Mouse (Mus musculus): Measurements from ENCODE around the gene 1700001C19Rik.

1700001C19Rik gene

DNA sequence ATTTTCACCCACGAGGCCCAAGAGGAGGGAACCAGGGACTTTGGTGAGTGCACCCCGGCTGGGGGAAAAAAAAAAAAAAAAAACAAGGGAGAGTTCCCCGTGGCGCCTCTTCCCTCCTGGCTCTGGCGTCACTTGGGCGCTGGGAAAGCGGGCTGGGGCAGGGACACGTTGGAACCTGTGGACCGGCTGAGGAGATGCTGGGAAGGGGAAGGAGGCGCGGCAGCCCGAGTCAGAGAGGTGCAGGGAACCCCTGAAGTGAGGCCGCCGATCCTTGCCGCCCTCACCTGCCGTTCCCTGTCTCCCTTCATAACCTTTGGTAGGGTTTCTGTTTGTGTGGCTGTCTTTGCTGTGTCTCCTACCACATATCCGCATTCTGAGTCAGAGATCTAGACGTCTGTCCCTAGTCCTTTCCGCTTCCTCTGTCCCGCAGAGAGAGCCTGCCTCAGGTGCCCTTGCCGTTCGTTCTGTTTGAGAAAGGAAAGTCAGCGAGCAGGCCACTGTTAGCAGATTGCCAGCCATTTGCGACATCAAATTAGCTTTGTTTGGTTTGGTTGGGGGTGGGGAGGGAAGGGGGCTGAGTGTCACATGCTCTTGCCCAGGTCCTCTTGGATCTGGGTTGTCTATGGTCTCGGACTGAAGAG, at the start of gene 1700001C19Rik:
Gene 1700001C19Rik (minus strand): TSS at position 470 of the 641 bp plus-strand sequence.
- no peak for DNase-seq

DNA sequence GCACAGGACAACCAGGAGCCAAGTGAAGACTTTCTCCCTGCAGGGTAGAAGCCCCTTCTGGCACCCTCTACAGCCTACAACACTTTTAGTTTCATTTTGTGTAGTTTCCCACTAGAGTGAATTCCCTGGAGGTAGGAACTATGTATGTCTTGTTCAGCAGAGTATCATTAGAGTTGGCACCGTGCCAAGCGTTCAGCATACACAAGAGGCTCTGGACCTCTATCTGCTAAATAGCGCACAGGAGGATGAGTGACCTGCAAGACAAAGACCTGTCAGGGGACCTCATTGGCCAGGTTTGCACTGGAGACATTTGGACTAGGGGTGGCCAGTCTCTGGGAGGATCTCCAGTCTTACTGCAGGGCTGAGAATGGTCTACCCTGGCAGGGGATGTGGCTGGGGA, 48.6 kb upstream of the 1700001C19Rik start:
- DNase-seq: peak; percentile 53

DNA sequence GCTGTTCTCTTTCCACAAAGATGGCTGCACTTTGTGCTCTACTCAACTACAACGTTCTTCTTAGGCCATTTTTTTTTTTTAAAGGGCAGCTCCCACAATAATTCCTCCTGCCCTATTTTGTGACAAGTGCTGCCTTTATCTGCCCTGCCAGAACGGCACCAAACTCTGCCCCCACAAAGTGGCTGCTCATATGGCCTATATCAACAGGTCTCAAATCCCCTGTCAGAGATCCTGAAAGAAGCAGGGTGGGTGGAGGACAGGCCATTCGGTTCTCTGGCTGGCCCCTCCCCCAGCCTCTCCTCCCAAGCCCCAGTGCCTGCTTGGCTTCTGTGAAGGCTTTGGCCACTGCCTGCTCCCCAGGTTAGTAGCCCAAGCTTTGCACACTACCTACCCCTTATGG, 47.8 kb upstream of the 1700001C19Rik start:
- DNase-seq: no peak

DNA sequence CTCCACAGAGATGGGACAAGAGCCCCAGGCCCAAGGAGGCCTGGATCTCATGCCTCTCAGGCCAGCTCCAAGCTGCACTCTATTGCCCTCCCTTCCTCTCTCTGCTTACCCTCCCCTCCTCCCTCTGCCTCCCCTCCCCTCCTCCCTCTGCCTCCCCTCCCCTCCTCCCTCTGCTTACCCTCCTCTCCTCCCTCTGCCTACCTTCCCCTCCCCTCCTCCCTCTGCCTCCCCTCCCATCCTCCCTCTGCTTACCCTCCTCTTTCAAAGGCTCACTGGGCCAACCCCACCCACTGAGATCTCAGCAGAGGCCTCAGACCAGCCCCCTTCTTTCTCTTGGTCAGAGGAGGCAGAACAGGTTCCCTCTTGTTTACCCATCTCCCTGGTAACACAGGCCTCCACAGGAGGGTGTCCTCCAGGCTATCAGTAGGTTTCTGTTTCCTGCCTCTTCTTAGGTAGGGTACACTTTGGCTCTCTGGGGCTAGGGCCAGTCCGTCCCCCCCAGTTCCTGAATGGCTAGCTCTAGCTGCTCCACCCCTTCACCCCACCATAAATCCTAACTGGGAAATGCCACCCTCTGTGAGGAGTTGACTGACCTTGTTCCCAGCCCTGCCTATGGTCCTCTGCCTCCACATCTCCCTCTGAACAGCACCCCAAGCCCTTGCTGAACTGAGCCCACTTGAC, 47.2 kb upstream of the 1700001C19Rik start:
- peak; percentile 59 for DNase-seq

DNA sequence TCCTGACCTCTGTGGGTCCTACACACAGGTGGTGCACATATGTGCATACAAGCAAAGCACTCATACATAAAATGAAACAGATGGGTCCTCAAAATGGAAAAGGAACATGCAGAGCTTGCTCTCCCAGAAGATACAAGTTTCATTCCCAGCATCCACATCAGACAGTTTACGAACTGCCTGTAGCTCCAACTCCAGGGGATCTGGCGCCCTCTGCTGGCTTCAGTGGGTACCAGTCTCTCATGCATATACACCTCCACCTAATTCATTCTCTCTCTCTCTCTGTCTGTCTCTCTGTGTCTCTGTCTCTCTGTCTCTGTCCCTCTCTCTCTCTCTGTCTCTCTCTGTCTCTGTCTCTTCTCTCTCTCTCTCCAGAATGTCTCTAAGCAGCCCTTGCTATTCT, 45.2 kb upstream of the 1700001C19Rik start:
- DNase-seq: peak; percentile 67

DNA sequence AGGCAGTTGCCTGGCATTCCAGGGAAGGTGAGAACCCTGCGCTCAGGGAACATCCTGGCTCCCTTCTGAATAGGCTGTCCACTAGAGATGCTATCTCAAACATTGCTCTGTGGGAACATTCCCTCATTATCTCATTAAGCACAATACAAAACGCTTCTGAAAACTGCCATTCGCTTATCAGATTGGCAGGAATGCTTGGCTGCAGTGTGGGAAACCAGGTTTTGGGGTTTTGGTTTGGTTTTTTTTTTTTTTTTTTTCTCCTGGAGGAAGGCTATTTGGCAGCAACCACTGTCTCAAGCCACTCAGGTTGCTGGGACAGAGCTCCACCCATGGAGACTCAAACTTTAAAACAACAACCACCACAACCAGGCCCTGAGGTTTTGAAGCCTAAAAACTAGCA, 42.7 kb upstream of the 1700001C19Rik start:
- DNase-seq: no peak

DNA sequence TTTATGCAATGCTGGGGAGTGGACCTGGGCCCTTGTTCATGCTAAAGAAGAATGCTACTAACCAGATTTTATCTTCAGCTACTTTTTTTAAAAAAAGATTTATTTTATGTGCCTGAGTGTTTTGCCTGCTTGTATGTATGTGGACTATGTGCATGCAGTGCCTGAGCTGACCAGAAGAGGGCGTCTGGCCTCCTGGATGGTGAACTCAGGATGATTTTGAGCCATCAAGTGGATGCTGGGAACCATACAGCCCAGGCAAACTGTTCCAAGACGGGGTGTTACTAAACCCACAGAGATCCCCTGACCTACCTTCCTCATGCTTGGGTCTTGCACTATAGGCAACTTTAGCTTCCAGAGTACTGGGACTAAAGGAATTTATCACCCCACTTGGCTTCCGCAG, 38.5 kb upstream of the 1700001C19Rik start:
- no peak for DNase-seq

DNA sequence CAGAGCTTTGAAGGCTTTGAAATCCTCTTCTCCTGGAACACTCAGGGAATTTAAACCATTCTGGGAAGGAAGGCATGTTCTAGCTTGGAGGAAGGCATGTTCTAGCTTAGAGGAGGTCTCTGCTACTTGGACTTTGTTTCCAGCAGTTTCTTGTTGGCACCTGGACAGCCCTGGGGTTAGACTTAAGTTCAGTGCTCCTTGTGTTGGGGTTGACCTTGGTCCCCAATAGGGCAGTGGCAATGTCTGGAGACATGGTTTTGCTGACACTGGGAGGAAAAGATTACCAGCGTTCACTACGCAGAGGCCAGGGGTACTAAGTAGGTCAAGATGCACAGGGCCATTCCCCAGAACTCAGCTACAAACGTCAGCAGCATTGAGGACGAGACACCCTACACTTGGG, 38.0 kb upstream of the 1700001C19Rik start:
- no peak for DNase-seq

DNA sequence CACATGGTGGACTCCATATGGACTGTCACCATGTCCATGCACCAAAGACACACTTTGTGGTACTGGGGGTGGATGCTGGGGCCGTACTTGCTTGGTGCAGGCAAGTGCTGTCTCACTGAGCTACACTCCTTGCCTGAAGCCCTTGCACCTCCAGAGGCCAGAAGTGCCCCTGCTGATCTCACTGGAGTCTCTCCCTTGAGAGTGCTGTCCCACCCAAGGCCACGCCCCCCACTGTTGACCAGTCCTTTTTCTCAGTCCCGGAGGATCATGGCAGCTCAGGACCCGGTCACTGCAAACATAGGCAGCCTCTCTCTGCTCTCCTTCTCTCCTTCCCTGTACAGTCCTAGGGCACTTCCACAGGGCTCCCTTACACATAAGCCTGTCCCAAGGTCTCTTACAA, 37.1 kb upstream of the 1700001C19Rik start:
- no peak for DNase-seq

DNA sequence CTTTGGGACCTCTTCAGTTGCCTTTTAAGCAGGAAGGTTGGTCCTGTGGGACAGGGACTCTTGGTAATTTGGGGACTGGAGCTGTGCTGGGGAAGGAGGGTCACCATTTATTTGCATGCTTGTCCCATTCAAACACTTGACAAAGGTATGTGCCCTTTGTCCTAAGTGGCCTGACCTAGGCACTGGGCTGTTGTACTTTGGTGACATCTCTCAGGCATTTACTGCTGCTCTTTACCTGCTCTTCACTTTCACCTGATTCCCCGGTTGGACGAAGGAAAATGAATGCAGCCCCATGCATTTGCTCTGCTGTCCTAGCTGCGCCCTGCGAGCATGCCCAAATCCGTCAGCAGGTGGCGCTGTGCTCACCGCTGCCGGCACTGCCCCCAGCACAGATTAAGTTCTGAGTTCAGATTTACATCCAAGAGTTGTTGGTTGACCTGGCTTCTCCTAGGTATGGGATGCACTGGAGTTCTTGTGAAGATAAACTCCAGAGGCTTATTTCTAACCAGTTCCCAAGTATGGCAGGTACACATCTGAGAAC, 36.3 kb upstream of the 1700001C19Rik start:
- DNase-seq: no peak

DNA sequence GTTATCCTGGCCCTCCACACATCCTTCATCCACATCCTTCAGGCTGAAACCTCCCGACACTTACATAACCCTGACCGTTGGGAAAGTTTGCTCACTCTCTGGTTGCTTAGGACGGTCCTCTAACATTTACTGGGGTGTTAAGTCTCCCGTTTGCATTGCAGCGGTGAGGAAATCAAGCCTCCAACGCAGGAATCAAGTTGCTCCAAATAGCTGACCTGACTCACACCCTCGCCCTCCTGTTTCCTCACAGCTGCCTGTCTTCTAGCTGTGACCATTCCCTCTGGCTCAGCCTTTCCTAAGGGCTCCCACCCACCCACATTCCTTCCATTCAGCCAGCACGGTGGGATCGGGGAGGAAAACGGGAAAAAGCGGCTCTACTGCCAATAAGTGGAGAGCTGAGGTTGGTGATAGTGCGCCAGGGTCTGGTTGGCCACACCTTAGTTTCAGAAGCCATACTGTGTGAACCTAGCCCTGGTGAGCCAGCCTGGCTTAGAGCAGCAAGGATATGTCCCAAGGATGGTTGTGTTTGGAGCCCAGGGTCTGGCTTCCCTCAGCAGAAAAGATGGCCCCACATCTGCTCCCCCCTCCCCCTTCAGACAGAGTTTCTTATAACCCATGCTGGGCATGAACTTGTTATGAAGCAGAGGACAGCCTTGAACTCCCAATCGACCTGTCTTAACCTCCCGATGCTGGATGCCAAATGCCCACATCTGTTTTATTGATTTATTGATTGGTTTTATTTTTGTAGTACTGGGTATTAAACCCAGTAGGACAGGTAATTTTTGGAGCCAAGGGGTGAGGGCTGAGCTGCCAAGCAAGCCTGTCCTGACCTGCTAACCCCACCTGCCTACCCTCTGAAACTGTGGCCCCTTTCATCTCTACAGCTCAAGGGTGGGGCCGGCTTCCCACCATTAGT, 35.5 kb upstream of the 1700001C19Rik start:
- DNase-seq: no peak

DNA sequence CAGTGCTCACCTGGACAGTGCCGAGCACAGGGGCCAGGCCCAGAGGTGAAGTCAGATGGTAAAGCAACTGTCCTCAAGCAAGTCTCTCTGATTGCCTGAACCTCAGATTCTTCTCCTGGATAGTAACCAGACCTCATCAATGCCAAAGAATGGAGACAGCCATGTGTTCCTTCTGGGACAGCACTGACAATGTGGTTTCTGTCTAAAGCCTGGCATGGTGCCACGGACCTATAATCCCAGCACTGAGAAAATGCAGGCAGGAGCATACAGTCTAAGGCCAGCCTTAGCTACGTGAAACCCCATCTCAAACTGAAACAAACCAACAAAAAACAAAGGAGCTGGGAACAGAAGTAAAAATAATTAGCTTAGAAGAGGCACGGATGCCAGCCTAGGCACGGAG, 33.5 kb upstream of the 1700001C19Rik start:
- peak; percentile 70 for DNase-seq

DNA sequence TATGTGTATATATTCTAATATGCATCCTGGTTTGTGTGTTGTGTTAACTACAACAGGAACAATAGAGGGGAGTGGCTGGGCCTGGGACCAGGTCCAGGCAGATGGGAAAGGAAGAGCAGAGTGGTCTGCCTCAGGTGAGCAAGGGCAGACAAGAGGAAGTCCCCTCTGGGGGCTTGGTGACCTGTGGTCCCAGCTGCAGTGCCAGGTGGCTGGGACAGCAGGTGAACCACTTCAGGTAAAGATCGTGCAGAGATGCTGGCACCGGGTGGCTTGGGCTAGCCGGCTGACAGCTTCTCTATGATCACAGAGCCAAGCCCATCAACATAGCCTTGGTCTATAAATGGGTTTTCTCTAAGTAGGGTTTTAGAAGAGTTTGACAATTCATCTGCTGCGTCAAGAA, 32.9 kb upstream of the 1700001C19Rik start:
- DNase-seq: no peak

DNA sequence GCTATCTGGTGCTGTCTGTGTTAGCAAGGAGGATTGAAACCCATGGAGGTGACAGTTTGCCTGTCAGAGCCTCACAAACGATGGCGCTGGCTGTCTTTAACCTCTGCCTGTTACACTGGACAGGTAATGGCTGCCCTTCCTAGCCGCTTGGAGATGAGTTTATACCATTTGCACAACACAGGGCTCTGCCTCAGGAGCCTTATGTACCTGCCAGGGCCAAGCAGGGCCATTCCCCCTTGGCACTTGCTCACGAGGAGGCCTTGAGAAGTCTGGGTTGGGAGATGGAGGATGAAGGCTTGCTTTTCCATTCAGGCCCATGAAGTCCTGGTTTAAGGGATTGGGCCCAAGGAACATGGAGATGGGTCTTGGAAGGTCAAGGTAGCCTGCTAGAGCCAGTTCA, 32.5 kb upstream of the 1700001C19Rik start:
- DNase-seq: no peak

DNA sequence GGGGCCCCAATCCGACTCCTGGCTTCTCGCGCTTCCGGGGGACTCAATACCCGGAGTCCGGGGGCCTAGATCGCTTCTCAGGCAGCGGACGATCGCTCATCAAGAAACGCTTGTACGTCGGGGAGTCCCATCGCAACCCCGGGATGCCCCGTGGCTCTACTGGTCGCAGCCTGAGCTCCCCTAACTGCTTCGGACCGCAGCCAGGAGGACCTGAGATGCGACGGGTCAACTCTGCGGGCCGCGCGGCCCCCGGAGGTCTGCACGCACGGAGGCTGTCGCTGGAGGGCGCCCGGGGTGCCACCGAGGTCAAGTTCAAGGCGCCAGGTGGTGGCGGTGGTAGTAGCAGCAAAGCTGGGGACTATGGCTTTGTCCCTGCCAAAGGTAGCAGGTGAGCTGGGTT, 31.3 kb upstream of the 1700001C19Rik start:
- peak; percentile 44 for DNase-seq

DNA sequence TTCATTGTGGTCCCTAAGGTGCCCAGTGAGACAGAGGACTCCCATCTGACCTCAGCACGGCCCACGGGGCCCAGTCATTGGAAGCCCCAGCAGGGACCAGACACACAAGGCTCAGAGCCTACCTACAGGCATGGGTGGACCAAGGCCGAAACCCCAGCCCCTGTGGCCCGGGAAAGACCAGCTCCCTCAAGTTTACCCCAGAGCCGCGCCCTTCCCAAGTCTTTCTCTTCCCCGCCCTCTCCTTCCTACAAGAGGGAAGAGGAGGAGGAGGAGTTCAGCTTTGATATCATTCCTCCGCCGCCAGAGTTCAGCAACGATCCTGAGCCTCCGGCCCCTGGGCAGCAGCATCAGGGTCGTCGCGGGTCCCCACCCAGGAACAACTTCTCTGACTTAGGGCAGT, 30.9 kb upstream of the 1700001C19Rik start:
- no peak for DNase-seq

DNA sequence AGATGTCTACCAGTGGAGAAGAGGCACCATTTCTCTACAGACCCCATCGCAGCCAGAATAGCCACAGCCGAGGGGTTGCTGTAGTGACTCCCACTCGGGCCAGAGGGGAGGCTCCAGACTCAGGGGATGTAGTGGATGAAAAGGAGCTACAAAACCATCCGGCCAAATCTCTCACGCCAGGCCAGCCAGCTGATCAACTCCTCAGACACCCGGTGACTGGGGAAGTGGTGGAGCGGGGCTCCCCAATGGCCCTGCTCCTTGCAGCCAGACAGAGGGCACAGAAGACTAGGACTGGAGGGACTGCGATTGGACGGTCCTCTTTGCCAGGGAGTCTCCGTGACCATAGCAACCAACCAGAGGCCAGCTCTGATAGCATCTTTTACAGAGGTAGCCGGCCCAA, 30.5 kb upstream of the 1700001C19Rik start:
- no peak for DNase-seq

DNA sequence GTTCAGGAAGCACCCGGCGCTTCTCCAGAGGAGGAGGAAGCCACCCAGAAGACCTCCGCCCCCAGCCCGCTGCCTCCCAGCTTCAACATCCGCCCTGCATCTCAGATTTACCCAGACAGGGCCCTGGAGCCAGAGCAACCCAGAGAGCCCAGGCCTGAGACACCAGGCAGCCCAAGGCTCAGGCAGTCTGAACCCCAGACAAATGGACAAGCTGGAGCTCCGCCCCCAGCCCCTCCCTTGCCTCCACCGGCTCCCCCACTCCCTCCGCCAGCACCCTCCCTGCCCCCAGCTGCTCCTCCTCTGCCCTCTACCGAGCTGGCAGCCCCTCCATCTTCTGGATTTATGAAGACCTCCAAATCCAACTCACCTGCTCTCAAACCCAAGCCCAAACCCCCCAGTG, 29.1 kb upstream of the 1700001C19Rik start:
- DNase-seq: no peak

DNA sequence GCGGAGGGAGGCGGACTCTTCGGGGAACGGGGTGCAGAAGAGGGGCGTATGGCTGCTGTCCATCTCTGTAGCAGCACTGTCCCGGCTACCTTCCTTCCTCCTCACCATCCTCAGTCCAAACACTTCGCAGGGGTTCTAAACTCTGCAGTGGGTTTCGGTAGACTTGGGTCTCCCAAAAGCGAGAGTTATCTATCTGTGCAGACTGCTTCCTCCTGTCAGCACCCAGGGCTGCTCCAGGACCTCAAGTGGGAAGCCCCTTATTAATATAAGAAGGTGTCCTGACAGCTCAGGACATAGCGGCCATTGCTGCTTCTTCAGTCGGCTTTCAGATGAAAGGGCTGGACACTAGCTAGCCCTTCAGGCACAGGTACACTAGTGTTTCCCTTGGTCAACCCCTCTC, 27.8 kb upstream of the 1700001C19Rik start:
- no peak for DNase-seq

DNA sequence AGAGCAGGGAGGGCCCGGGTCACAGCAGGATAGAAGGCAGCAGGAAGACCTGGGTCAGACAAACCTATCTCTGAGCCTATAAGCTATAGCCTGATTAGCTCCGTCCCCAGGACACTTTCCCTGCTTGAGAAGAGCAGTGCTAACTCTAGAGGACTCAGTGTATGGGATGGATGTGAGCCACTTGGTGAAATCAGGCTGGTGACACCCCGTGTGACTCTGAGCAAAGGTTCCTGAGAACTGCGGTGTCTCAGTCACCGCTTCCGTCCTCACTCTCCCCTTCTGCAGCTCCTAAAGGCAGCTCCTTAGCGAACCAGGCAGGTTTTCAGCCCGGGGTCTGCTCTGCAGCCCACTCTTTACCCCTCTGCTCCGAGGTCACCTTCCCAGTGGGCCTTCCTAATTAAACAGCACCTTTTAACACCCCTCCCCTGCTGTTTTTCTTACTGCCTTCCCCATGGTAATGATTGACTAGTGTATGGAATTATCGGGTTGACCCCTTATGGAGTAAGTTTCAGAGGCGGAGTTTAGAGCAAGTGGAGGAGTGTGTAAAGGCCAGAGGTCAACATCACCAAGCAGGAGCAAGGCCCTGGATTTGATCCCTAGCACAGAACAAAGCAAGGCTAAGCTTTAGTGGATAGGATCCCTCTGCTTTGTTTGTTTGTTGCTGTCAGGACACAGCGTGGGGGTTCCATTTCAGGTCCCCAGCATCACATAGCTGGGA, 27.2 kb upstream of the 1700001C19Rik start:
- DNase-seq: no peak

DNA sequence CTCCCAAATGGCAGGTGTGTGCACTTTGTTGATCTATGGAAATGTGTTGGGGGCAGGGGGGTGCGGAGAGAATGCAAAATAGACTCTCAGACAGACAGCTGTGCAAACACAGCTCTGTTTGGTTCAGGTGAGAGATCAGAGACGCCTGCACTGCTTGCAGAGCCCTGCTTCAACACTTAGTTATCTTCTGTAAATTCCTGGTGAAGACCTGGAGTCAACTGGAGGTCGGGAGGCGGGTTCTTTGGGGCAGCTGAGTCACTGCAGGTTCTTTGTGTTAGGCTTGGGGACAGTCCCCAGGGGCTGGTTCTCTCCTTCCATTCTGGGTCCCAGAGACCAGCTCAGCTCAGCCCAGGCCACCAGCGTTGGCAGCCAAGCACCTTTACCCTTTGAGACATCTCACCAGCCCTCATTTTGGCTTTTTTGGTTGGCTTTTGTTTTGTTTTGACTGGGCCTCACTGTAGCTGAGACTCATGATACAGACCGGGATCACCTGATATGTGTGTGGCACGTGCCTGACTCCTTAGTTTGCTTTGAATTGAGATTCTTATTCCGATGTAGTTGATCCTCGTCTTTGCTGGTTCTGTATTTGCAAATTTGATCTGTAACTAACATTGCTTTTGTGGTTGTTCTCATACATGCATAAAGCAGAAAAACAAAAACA, 25.7 kb upstream of the 1700001C19Rik start:
- no peak for DNase-seq

DNA sequence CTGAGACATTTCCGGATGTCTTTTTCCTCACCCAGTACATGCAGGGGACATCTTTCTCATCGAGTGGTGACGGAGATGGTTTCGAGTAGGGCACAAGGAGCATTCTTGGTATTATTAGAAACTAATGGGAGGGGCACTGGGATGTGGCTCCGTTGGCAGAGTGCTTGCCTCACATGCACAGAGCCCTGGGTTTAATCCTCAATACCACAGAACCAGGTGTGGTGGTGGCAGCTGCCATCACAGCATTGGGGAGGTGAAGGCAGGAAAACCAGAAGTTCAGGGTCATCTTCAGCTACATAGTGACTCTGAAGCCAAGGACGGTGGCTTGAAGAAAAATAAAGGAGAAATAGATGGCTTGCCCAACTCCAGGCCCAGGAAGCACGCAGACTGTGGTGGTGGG, 25.0 kb upstream of the 1700001C19Rik start:
- no peak for DNase-seq
